Mouse (Mus musculus) MEL (cell line): Measurements from ENCODE around the gene Adgrv1.

ENCODE experiments used
- BHLHE40 ChIP-seq: IDR thresholded peaks from 2 replicates; pipeline ENCODE4 v1.6.1; 2012; ENCODE audit warnings: low read depth, mild to moderate bottlenecking, inconsistent platforms, low read length, improper control_type of control experiment, borderline replicate concordance
- CHD2 ChIP-seq: IDR thresholded peaks from 2 replicates; pipeline ENCODE4 v1.6.1; 2011; ENCODE audit warnings: low read length, improper control_type of control experiment
- CTCF ChIP-seq, 3 experiments: IDR thresholded peaks in 2 of 3; conservative IDR thresholded peaks in 1 of 3; 2 replicates each; pipeline ENCODE4 v1.5.1; 2011 to 2012; ENCODE audit warnings: low read length in 3 of 3, low read depth in 2 of 3, mild to moderate bottlenecking in 2 of 3, improper control_type of control experiment in 1 of 3, inconsistent platforms in 1 of 3, mixed read lengths in 1 of 3, moderate library complexity in 1 of 3; ENCODE audit not compliant: control insufficient read depth in 1 of 3, insufficient read depth in 1 of 3, poor library complexity in 1 of 3, severe bottlenecking in 1 of 3
- E2F4 ChIP-seq: IDR thresholded peaks from 2 replicates; pipeline ENCODE4 v1.6.1; 2011; ENCODE audit warnings: low read depth, low read length, improper control_type of control experiment, borderline replicate concordance
- EP300 ChIP-seq, 2 experiments: IDR thresholded peaks; 2 replicates each; pipeline ENCODE4 v1.6.1; 2011; ENCODE audit warnings: improper control_type of control experiment in 2 of 2, low read length in 2 of 2, low read depth in 1 of 2, mild to moderate bottlenecking in 1 of 2
- NELFE ChIP-seq: IDR thresholded peaks from 2 replicates; pipeline ENCODE4 v1.6.1; 2011; ENCODE audit warnings: low read depth, low read length, improper control_type of control experiment
- NRF1 ChIP-seq: IDR thresholded peaks from 2 replicates; pipeline ENCODE4 v1.6.1; 2014; ENCODE audit warnings: low read depth, mild to moderate bottlenecking, inconsistent platforms, low read length, improper control_type of control experiment, moderate library complexity; ENCODE audit not compliant: poor library complexity, insufficient read depth, severe bottlenecking
- POLR2A ChIP-seq, 2 experiments: IDR thresholded peaks; 2 replicates each; pipeline ENCODE4 v1.6.1; 2011 to 2012; ENCODE audit warnings: low read length in 2 of 2, mild to moderate bottlenecking in 2 of 2, control low read depth in 1 of 2, improper control_type of control experiment in 1 of 2, low read depth in 1 of 2, moderate library complexity in 1 of 2; ENCODE audit not compliant: control insufficient read depth in 1 of 2, insufficient read depth in 1 of 2, poor library complexity in 1 of 2
- POLR2AphosphoS2 ChIP-seq: IDR thresholded peaks from 2 replicates; pipeline ENCODE4 v1.6.1; 2011; ENCODE audit warnings: low read length, improper control_type of control experiment
- TAL1 ChIP-seq: IDR thresholded peaks from 2 replicates; pipeline ENCODE4 v1.6.1; 2012; ENCODE audit warnings: mild to moderate bottlenecking, inconsistent platforms, low read length, moderate library complexity, mixed read lengths
- ZKSCAN1 ChIP-seq: IDR thresholded peaks from 2 replicates; pipeline ENCODE4 v1.6.1; 2012; ENCODE audit warnings: low read depth, mild to moderate bottlenecking, inconsistent platforms, low read length, improper control_type of control experiment, moderate library complexity

GRCm38 (mm10) chr13:81223768-81224167 lies 409.2 kb downstream of the Adgrv1 start:
- TF ChIP-seq CTCF (IDR thresholded peaks at IDR 0.05 in 2 of 3, conservative IDR thresholded peaks at IDR 0.05 in 1 of 3; ENCODE audit: control insufficient read depth in 1 of 3, insufficient read depth in 1 of 3, low read depth in 2 of 3, low read length in 3 of 3, poor library complexity in 1 of 3, severe bottlenecking in 1 of 3) (no peak), CHD2 (no peak), NELFE (no peak), ZKSCAN1 (no peak), EP300 (IDR thresholded peaks at IDR 0.05; ENCODE audit: low read depth in 1 of 2, low read length in 2 of 2) (no peak), TAL1 (no peak), POLR2A (IDR thresholded peaks at IDR 0.05; ENCODE audit: control insufficient read depth in 1 of 2, insufficient read depth in 1 of 2, low read depth in 1 of 2, low read length in 2 of 2, poor library complexity in 1 of 2) (no peak), NRF1 (no peak), E2F4 (no peak), POLR2AphosphoS2 (no peak), BHLHE40 (no peak)
